Mouse (Mus musculus) embryonic facial prominence, embryonic 10.5 days (tissue): ENCODE measurements around the gene Opn1mw. TPM values are rescaled to one million over a fixed set of nuclear protein-coding genes. Genes with fewer than 3 reads are reported as not detected.

Source experiments
- DNase-seq: peaks from one replicate; pipeline ENCODE4 v3.0.0-alpha.2; 2017; ENCODE audit warnings: low spot score
- H3K27ac ChIP-seq: fragments of 300-500 bp; sonication (generic); replicated peaks from 2 replicates; pipeline ENCODE4 v1.5.1; 2016; ENCODE audit warnings: mild to moderate bottlenecking
- H3K27me3 ChIP-seq: fragments of 300-500 bp; sonication (generic); replicated peaks from 2 replicates; pipeline ENCODE4 v1.6.1; 2016; ENCODE audit warnings: low read depth, mild to moderate bottlenecking; ENCODE audit not compliant: poor library complexity, severe bottlenecking
- H3K36me3 ChIP-seq: fragments of 300-500 bp; sonication (generic); replicated peaks from 2 replicates; pipeline ENCODE4 v1.6.1; 2016; ENCODE audit warnings: mild to moderate bottlenecking, moderate library complexity
- H3K4me1 ChIP-seq: fragments of 300-500 bp; sonication (generic); 2 replicates; pipeline ENCODE4 v1.6.1; 2016
- H3K4me3 ChIP-seq: fragments of 300-500 bp; sonication (generic); 2 replicates; pipeline ENCODE4 v1.5.1; 2016; ENCODE audit warnings: mild to moderate bottlenecking, moderate library complexity
- H3K9me3 ChIP-seq: fragments of 300-500 bp; sonication (generic); 2 replicates; pipeline ENCODE4 v1.6.1; 2016; ENCODE audit warnings: mild to moderate bottlenecking
- WGBS: fragments of 180-500 bp; shearing (Covaris S2); methylation state at CpG from one replicate; pipeline ENCODE4 v1.1.7; 2016; 5-methylcytosine and 5-hydroxymethylcytosine counted together
- polyA plus RNA-seq: library from polyadenylated mRNA; unstranded; fragments of >200 nt; fragmentation: Nextera tagmentation; extraction: Ambion mirVana; gene quantifications from 2 replicates; pipeline ENCODE4 v1.2.1, GENCODE M21; 2016

The Opn1mw gene
- polyA plus RNA-seq, 1 experiment from 2014 or later = not detected

DNA sequence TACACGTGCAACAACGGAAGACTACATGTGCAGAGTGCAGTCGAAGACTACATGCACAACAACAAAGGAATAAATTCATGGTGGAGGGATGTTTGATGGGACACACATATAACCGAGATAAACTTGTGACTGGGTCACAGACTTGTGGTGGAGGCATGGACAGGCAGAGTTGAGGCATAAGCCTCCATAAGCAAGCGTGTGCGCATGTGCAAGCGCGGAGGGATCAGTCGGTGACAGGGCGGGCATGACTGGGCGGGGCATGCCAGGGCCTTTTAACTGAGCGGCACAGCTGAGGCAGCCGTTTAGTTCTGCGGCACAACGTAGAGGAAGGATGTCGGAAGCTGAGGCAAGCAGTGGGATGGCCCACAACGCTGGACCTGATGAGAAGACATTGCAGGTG lies 49.7 kb downstream of the Opn1mw start, which contains the start of gene Tktl1:
Gene Tktl1 (plus strand): TSS at position 301 of the 400 bp plus-strand sequence.
- H3K36me3 ChIP-seq = no peaks in the 10 kb centered on the region
- WGBS = 91% methylated on average over 17 of the region's 17 CpGs
- H3K27ac ChIP-seq = no peak within 1 kb of the TSS
- no peaks in the 10 kb centered on the region for H3K27me3 ChIP-seq
- no peak for DNase-seq
- no peaks in the 10 kb centered on the region for H3K4me1 ChIP-seq
- H3K4me3 ChIP-seq = no peak within 1 kb of the TSS
- H3K9me3 ChIP-seq = no peaks in the 10 kb centered on the region

Other genes with a start within 250 kb of the Opn1mw start
- gene Avpr2, start 235.4 kb upstream of the Opn1mw start, polyA plus RNA-seq = 0.05 and 0.07 TPM in 2 replicates
- 8.0 and 8.2 TPM in 2 replicates for gene L1cam, start 231.4 kb upstream of the Opn1mw start, polyA plus RNA-seq
- 2.1 and 2.6 TPM in 2 replicates for gene Arhgap4, start 205.6 kb upstream of the Opn1mw start, polyA plus RNA-seq
- 169 and 181 TPM in 2 replicates for gene Naa10, start 205.5 kb upstream of the Opn1mw start, polyA plus RNA-seq
- 22.4 and 23.3 TPM in 2 replicates for gene Renbp, start 196.6 kb upstream of the Opn1mw start, polyA plus RNA-seq
- 79.9 and 84.5 TPM in 2 replicates for gene Hcfc1, start 161.1 kb upstream of the Opn1mw start, polyA plus RNA-seq
- gene Irak1, start 103.5 kb upstream of the Opn1mw start, polyA plus RNA-seq = 54.0 and 62.2 TPM in 2 replicates
- 12.4 and 15.7 TPM in 2 replicates for gene Mecp2, start 7.9 kb downstream of the Opn1mw start, polyA plus RNA-seq
- gene Tex28, start 40.4 kb downstream of the Opn1mw start, polyA plus RNA-seq = not detected in 2 replicates
- 0.10 TPM in 1 of 2 replicates, not detected in the other for gene Tktl1, start 49.8 kb downstream of the Opn1mw start, polyA plus RNA-seq
- gene Flna, start 122.4 kb downstream of the Opn1mw start, polyA plus RNA-seq = 315 and 331 TPM in 2 replicates
- gene Emd, start 127.2 kb downstream of the Opn1mw start, polyA plus RNA-seq = 25.9 and 27.8 TPM in 2 replicates
- 846 and 850 TPM in 2 replicates for gene Rpl10, start 143.3 kb downstream of the Opn1mw start, polyA plus RNA-seq
- gene Taz, start 154.4 kb downstream of the Opn1mw start, polyA plus RNA-seq = 68.8 and 70.4 TPM in 2 replicates
- 4.2 and 4.7 TPM in 2 replicates for gene Dnase1l1, start 154.9 kb downstream of the Opn1mw start, polyA plus RNA-seq
- gene Atp6ap1, start 169.6 kb downstream of the Opn1mw start, polyA plus RNA-seq = 86.4 and 91.5 TPM in 2 replicates
- gene Gdi1, start 177.5 kb downstream of the Opn1mw start, polyA plus RNA-seq = 231 and 251 TPM in 2 replicates
- gene Fam50a, start 185.6 kb downstream of the Opn1mw start, polyA plus RNA-seq = 60.2 and 60.4 TPM in 2 replicates
- 18.3 and 19.6 TPM in 2 replicates for gene Plxna3, start 201.6 kb downstream of the Opn1mw start, polyA plus RNA-seq
- gene Lage3, start 226.2 kb downstream of the Opn1mw start, polyA plus RNA-seq = 114 and 119 TPM in 2 replicates
- gene Ubl4a, start 245.8 kb downstream of the Opn1mw start, polyA plus RNA-seq = 61.1 and 69.8 TPM in 2 replicates
- gene Slc10a3, start 245.9 kb downstream of the Opn1mw start, polyA plus RNA-seq = 12.3 and 13.0 TPM in 2 replicates